Mouse (Mus musculus): ENCODE results near the gene Clock. TPM values are rescaled to one million over a fixed set of nuclear protein-coding genes. Genes with fewer than 3 reads are reported as not detected.

Gene Clock
- total RNA-seq, 2 experiments from 2014 or later = 17.9 to 22.6 TPM

GRCm38 (mm10) chr5:76285699-76286098 lies 18.9 kb downstream of the Clock start:
- DNase-seq (ENCODE audit: low spot score) = no peak

DNA sequence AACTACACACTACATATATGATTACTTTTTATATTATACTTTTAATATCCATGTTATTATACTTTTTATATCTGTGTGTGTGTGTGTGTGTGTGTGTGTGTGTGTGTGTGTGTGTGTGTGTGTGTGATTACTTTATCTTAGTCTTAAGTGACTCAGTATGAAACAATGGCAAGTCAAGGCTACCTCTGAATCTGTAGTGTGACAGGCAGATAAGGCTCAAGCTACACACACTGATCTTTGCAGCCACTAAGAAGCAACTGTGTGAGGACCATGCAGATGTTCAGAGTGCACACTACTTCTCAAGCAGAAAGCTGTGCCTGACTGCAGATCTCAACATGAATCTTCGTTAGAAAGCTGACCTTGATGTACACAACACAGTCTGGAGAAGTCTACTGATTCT lies 20.7 kb downstream of the Clock start:
- DNase-seq (ENCODE audit: low spot score) = no peak

- DNase-seq (ENCODE audit: low spot score) = no peak
These were observed 29.6 kb downstream of the Clock start for GRCm38 (mm10) chr5:76274977-76275376.

DNA sequence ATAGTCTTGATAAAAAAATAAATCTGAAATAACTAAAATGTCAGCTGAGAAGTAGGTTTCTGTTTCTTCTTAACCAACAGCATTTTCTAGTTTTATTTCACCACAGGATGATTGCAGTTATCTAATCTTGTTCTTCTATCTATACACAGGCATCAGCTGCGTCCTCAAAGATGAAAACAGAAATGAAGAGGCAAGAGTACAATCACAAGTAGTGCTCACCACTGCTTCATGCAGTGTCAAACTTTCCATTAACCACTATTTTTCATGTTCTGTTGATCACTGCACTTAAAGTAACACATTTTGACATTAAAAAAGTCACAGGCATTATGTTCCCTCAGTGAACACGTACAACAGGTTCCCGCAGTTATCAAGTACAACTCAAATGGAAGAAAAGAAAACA lies 53.6 kb downstream of the Clock start:
- DNase-seq (ENCODE audit: low spot score) = no peak

DNA sequence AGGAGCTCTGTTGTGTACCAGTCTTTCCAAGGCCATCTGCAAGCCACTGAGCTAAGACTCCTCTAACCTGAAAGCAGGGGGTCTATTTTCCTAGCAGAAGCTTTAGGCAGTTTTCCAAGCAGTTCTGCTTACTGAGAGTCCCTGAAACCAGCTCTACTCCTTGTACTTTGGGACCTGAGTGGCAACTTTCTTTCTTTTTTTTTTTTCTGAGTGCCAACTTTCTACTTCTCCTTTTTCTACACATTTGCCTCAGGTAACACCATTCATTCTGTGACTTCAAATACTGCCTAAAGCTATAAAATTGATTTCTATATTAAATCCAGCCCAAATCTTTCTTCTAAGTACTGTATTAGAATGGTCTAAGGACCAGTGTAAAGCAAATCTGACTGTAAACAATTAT lies 58.1 kb downstream of the Clock start:
- DNase-seq (ENCODE audit: low spot score) = no peak

- DNase-seq (ENCODE audit: low spot score) = no peak
These were observed 59.2 kb downstream of the Clock start for GRCm38 (mm10) chr5:76245419-76245818.

DNA sequence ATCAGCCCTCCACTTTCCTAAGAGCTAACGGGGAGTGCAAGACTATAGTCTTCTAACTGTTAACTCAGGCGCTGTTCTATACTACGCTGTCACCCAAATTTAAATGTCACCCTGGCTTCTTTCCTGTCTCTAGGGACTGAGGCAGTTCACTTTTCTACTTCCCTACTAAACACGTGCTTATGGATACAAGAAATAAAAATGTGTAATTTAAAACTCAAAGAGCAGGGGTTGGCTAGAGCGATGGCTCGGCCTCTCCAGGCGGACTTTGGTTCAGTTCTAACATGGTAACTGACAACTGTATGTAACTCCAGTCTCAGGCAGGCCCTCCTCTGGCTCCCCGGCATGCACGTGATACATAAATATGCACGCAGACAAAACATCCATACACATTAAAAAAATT lies 60.2 kb downstream of the Clock start:
- DNase-seq (ENCODE audit: low spot score) = no peak

GRCm38 (mm10) chr5:76243929-76244328 lies 60.7 kb downstream of the Clock start:
- DNase-seq (ENCODE audit: low spot score) = no peak

- DNase-seq (ENCODE audit: low spot score) = no peak
These were observed 61.3 kb downstream of the Clock start for GRCm38 (mm10) chr5:76243274-76243673.

GRCm38 (mm10) chr5:76231171-76231855 lies 73.3 kb downstream of the Clock start:
- no peak for DNase-seq (ENCODE audit: low spot score)

GRCm38 (mm10) chr5:76216691-76217090 lies 87.9 kb downstream of the Clock start:
- no peak for DNase-seq (ENCODE audit: low spot score)

DNA sequence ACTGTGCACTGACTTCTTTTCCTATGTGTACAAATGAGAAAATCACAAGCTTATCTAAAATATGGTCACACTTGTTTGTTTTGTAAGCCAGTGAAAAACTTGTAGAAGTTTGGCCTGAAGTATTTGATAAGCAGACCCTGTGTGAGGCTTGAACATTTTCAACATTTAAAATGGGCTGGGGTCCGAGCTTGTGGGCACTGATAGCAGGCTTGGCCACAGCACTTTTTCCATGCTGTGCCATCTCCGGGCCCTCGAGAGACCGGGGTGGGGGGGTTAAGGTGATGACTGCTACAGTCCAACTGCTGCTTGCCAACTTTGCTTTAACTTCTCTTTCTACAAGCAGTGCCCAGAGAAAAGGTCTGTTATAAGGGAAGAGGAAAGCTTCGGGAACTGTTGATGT lies 96.5 kb downstream of the Clock start:
- no peak for DNase-seq (ENCODE audit: low spot score)

GRCm38 (mm10) chr5:76205886-76206285 lies 98.7 kb downstream of the Clock start:
- no peak for DNase-seq (ENCODE audit: low spot score)

DNA sequence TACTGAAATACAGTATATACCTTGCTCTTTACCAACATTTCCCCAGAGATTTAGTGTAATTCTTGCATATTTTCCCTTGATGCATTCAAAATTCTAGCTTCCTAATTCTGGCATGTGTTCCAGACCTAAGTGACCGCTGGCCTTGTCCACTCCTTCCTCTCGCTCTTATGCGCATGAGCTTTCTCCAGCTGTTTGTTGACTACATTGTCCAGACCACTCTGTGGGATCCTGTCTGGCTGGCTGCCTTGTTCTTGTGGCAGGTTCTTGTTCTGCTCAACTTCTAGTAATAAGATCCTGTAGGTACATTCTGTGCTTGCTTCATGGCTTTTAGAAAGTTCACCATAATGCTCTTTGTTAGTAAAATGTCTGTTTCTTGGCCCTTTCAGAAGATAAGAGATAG lies 101.4 kb downstream of the Clock start:
- DNase-seq (ENCODE audit: low spot score) = no peak

GRCm38 (mm10) chr5:76199346-76199745 lies 105.2 kb downstream of the Clock start:
- DNase-seq (ENCODE audit: low spot score) = no peak

DNA sequence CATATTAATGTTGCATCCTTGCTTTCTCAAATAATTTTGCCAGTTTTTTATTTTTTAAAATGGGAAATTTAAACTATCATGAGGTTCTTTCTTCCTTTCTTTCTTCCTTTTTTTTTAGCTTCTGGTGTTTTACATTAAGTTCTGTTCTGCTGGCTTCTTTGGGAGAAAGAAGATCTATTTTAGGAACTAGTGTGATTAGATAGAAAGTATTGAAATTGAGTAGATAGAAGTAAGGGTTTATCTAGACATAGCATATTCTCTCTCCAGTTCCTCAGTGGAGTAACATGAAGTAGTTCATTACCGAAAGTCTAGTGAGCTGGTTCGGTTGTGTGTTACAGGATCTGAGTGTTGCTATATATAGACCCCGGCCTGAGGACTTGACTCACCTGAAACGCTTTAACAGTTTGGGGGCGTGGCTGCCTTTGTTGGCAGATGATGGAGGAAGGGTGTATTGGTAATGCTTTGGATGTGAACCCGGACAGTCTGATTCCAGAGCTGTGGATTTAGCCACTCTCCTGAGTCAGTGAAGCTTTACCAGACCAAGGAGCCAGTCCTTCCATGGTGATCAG lies 110.1 kb downstream of the Clock start:
- no peak for DNase-seq (ENCODE audit: low spot score)

DNA sequence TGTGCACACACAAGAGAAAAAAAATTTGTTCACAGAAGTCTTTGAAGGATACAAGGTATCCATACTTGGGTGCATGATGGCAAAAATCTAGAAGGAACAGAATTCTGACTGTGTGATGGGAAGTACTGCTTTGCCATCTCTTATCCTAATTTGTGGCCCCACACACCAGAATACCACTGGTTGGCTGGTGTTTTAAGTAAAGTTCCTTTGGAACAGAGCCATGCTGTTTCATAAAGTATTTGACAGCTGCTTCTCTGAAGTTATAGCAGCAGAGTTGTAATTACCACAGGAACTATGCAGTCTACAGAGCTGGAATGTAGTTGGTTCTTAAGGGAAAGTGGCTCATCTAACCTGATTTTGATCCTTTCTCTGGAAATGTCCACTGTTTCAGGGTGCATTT lies 111.5 kb downstream of the Clock start:
- DNase-seq (ENCODE audit: low spot score) = no peak

- no peak for DNase-seq (ENCODE audit: low spot score)
These were observed 114.0 kb downstream of the Clock start for GRCm38 (mm10) chr5:76190609-76191008.

GRCm38 (mm10) chr5:76187885-76188284 lies 116.7 kb downstream of the Clock start:
- no peak for DNase-seq (ENCODE audit: low spot score)

DNA sequence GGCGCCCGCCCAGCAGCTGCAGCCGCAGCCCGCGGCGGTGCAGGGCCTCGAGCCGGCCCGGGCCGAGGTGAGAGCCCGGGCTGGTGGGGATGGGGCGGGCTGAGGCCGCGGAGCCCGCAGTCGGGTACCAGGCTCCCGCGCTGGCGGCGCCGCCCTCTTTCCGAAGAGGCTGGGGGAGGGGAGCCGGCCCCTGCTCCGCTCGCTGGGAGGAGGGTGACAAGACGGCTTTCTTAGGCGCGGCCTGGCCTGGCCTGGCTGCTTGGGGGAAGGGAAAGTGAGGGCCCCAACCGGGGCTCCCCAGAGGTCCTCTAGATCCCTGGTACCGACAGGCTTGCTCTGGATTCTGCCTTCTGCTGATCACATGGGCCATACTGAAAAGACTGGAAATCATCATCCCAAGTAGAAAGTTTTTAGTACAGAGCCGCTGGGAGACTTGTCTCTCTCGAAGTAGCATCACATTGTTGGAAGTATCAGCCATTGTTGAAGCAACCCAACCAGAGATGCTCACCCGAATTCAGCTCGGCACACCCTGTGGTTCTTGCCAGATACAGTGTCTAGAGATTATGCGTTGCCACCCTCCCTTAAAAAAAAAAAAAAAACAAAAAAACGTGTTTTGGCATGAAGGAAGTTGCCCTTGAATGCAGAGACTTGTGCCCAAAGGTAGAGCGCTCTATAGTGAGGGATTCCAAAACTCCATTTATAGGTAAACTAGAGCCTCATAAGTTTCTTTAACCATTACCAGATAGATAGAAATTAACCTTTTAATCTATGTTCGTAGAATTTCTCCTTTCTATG lies 120.1 kb downstream of the Clock start:
- peak; percentile 30 for DNase-seq (ENCODE audit: low spot score)

DNA sequence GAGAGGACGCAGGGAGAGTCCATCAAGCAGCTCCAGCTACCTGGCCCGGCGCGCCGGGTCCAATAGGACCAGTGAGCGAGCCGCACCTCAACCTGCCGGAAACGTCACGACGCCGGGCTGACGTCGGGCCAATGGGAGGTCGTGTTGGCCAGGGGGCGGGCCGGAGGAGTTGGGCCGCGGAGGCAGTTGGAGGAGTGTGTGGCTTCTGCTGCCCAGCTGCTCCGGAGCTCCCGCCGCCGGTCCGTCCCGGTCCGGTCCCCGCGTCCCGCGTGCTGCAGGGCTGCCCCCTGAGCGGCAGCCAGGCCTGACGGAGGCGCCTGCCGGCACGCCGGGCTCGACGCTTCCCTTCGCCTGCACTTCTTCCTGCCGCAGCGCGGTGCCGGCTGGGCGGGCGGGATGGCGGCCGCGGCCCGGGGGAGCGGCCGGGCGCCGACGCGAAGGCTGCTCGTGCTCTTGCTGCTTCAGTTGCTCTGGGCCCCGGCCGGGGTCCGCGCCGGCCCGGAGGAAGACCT lies 120.8 kb downstream of the Clock start, which contains the start of gene Tmem165:
TSS of gene Tmem165 (plus strand) at position 131 of the 512 bp plus-strand sequence.
- peak; percentile 94 for DNase-seq (ENCODE audit: low spot score)

DNA sequence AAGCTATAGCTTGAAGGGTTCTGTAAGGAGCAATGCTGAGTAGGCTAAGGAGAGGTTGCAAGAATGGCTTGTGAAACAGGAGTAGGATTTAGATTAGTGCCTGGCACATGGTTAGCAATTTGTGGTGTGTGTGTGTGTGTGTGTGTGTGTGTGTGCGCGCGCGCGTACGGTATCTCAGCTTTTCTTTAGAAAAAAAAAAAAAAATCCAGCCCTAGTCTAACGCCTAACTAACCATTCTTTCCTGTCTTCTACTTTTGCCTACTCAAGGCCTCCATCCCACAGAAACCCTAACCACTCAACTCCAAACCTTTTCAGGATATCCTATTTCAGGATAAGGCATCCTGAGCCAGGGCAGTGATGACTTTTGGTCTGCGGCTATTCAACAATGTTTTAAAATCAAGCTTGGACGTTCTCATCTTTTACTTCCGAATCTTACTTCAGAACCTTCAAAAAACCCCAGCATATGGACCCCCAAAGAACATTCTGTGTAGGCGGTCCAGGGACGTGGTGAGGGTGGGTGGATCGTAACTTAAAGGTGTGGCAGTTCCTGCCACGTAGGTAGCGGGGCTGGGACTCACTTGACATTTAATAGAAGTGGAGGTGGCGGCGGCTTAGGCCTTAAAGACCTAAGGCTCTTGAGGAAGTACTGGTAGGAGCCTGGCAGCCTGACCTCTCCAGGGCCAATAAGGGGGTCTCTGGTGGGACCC lies 121.4 kb downstream of the Clock start:
- no peak for DNase-seq (ENCODE audit: low spot score)
